Mouse (Mus musculus): ENCODE measurements at regions not wholly inside any gene's neighbourhood (a gene's known extent, or its start where the extent isn't known, plus 50 kb on each side); places are given as distances from the start of the nearest gene placed in this dataset.

DNA sequence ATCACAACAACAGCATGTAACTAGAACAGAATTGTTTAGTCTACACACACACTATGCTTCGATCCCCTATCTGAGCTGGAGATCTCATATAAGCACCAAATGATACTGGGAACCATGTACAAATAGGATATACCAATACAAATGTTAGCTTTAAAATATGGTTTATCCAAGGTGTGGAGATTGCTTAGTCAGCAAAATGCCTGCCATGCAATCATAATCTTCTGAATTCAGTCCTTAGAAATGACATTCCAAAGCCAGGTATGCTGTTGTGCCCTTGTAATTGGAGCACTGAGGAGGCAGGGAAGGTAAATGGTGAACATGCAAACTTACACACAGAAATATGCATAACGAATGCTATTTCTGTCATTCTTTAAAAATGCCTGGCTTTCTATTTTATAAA is 54.0 kb upstream of the Thsd7b start:
- no peak for DNase-seq (ENCODE audit: low spot score)

- DNase-seq (ENCODE audit: low spot score) = no peak
These were observed 64.3 kb upstream of the Thsd7b start for GRCm38 (mm10) chr1:129208806-129209205.

DNA sequence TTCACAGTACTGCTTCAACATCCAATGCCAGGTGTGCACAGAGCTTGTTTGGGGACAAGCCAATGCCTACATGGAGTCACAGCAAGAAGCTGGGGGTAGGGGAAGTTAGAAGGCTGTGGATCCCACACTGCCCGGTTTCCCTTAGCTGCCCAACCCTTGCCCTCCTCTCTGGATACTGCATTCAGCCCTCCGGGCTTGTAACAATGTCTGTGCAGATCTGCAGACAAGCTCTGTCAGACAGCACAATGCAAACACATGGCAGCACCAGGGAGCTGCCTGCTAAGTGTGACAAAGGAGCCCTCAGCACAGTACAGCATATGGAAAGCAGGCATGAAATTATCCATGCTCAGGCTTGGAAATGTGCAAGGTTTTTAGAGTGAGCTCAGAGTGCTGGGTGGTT is 64.7 kb upstream of the Thsd7b start:
- no peak for DNase-seq (ENCODE audit: low spot score)

- no peak for DNase-seq (ENCODE audit: low spot score)
These were observed 65.4 kb upstream of the Thsd7b start for GRCm38 (mm10) chr1:129207674-129208073.

DNA sequence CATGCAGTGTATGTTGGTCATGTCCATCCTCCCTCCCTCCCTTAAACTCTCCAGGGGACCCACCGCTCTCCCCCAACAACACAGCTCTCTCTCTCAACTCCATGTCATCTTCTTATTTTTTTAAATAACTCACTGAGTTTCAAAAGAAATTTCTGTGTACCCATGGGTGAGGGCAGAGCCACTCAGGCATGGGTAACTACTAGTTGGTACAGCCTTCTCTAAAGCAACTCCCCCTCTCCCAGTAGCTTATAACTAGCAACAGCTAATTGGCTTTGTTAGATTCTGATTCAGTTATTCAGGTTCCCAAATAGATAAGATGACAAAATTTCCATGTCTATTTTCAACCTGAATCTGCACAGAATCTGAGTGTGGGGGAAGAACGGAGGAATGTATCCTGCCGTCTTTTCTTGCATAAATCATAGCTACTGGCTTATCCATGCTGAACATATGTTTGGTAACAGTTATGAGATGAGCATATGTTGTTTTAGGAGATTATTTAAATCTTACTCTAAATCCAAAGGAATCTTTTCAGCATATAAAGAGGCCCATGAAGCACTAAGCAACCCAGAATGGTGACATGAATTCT is 92.8 kb upstream of the Thsd7b start:
- no peak for DNase-seq (ENCODE audit: low spot score)

- DNase-seq (ENCODE audit: low spot score) = no peak
These were observed 103.2 kb upstream of the Thsd7b start for GRCm38 (mm10) chr1:129169936-129170335.

DNA sequence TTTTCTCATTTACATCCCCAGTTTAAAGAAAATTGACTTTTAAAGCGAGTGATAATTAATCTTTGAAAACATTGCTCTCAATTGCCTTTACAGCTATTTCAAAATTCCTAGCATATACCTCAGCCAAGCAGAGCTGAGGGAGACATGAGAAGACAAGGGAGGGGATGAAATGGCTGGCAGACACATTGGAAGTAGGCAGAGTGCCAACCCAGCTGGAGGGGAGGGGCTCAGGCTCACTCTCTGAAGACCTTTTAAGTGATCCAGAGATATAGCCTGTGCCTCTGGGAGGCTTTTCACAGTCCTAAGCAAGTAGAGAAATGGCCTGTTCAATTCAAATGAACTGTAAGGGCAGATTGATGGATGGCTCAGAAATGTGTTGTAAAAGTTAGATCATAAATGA is 122.5 kb upstream of the Thsd7b start:
- DNase-seq (ENCODE audit: low spot score) = no peak

- no peak for DNase-seq (ENCODE audit: low spot score)
These were observed 124.2 kb upstream of the Thsd7b start for GRCm38 (mm10) chr1:129148733-129149388.

- no peak for DNase-seq (ENCODE audit: low spot score)
These were observed 126.6 kb upstream of the Thsd7b start for GRCm38 (mm10) chr1:129146395-129147094.

DNA sequence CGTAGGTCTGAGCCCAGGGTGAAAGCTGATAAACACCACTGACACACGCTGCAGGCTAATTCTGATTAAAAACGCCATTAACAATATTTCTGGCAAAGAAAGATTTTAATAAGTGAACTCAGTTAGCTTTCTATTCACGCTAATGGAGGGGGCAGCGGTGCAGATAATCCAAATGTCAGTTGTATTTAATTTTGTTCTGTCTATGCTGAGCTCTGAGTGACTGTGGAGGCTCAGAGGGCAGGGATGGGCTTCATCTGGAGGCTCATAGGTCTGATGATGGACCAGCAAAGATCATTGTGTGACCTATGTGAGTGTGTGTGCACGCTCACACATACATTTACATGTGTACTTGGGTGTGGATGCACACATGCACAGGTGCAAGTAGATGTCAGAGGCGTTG is 134.3 kb upstream of the Thsd7b start:
- DNase-seq (ENCODE audit: low spot score) = no peak

- no peak for DNase-seq (ENCODE audit: low spot score)
These were observed 166.0 kb upstream of the Thsd7b start for GRCm38 (mm10) chr1:129106961-129107557.

DNA sequence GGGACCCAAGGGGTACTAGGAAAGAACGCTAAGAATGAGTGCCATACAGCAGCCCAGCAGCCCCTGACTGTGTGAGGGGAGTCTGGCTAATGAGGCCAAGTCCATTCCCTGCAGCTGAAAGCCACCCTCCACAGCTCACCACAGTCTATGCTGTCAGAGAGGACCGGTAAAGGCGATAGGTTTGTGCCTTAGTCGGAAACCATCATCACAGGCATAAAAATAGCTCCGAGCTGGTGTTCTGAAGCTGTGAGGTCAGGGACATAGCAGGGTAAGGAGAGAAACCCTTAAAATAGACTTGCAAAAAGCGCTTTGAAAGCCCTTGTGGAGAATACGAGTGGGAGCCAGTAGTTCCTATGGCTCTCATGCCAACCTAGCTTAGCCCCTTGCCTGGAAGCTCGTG is 172.1 kb upstream of the Thsd7b start:
- DNase-seq (ENCODE audit: low spot score) = no peak

- DNase-seq (ENCODE audit: low spot score) = no peak
These were observed 194.8 kb upstream of the Thsd7b start for GRCm38 (mm10) chr1:129078274-129078673.

- no peak for DNase-seq (ENCODE audit: low spot score)
These were observed 215.9 kb upstream of the Thsd7b start for GRCm38 (mm10) chr1:129057182-129057581.

DNA sequence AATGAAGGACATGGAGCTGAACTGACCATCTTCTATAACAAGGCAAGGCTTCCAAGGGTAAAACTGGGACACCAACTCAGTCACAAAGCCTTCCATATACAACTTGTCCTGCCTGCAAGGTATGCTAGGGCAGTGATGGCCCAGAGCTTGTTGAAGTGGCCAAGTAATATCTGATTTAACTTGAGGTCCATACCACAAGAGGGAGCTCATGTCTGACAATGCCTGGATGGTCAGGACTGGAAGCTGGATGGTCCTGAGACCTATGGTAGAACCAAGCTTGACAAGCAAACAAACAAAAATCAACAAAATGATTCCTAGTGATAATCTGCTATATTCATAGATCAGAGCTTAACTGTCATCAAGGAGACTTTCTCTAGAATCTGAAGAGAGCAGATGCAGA is 217.8 kb upstream of the Thsd7b start:
- DNase-seq (ENCODE audit: low spot score) = no peak

GRCm38 (mm10) chr1:129033707-129034106 is 239.4 kb upstream of the Thsd7b start:
- DNase-seq (ENCODE audit: low spot score) = no peak

DNA sequence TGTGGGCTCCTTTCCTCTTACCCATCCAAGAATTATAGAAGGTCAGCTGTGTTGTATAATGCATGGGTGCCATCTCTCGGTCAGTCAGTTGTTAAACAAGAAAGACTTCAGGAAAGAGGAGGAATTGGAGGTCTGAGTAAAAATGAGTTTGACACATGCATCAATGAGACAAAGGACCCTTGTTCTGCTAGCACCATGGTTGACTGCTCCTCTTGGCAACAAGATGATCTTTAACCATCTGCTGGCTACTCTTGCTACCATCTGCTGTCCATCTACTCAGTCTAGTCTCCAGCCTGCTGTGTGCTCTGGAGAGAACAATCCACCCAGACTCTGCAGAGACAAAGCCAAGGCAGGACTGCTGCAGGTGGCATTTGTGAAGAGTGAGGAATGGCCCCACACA is 267.2 kb upstream of the Thsd7b start:
- DNase-seq (ENCODE audit: low spot score) = no peak

DNA sequence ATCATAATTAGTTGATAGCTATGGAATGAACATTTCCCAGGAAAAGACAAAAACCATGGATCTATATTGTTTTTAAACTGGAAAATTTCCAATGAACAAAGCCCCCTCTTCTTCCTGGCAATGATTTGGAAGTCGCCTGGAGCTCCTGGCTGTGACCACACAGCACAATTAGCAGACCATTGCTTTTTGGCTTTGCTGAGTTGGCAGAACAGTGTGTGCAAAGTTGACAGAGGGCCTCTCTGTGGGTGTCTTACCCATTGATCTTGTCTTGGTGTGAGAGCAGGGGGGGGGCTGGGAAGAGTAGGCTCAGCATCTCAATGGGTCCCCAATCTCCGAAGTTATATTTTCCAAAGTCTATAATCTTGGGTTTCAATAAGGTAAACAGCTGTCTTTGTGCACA is 270.8 kb upstream of the Thsd7b start:
- DNase-seq (ENCODE audit: low spot score) = no peak

DNA sequence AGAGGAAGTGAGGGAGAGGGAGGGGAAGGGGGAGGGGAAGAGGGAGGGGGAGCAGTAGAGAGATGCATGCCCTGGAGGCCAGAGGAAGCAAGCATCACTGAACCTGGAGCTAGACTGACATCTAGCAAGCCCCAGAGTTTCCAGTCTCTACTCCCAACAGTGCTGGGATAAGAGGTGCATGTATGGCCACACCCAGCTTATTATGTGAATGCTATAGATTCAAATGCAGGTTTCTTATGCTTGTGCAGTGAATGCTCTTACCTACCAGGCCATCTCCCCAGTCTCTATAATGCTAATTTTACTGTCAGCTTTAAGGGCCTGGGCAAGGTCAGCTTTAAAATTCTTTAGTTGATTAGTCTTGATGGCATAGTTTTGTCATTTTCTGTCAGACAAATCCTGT is 271.3 kb upstream of the Thsd7b start:
- no peak for DNase-seq (ENCODE audit: low spot score)

- DNase-seq (ENCODE audit: low spot score) = no peak
These were observed 273.2 kb upstream of the Thsd7b start for GRCm38 (mm10) chr1:128999741-129000517.

DNA sequence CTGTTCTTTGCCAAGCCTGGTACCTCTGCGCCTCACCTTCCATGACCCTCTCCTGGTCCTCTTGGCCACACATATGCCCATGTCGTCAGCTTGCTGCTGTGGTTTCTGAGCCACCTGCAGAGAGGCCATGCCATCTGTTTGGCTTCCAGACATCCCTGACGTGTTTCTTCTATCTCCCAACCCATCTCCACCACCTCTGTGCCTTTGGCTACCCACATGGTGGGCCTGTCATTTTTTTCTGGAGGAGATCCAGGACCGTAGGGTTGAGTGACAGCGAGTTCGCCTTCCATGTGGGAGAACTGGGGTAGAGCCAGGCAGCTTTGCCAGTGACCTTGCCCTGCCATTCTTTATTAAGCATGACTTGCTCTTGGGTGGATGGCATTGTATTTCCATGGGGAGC is 278.4 kb upstream of the Thsd7b start:
- no peak for DNase-seq (ENCODE audit: low spot score)

DNA sequence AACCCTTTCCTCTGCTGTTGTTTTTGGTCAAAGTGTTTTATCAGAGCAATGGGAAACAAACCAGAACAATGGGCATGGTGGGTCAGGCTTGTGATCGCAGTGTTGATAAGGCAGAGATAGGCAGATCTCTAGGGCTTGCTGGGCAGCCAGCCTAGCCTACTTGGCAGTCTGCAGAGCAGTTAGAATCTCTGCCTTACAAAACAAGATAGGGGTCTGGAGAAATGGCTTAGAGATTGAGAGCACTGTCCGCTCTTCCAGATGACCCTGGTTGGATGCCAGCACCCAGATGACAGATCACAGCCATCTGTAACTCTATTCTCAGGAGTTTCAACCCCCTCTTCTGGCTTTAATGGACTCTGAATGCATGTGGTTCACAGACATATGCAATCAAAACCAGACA is 289.7 kb upstream of the Thsd7b start:
- no peak for DNase-seq (ENCODE audit: low spot score)

Measured in testis, postnatal 14 days (tissue).